ENCODE assay signal across 9 mouse cellular contexts in the genomic region with DNA sequence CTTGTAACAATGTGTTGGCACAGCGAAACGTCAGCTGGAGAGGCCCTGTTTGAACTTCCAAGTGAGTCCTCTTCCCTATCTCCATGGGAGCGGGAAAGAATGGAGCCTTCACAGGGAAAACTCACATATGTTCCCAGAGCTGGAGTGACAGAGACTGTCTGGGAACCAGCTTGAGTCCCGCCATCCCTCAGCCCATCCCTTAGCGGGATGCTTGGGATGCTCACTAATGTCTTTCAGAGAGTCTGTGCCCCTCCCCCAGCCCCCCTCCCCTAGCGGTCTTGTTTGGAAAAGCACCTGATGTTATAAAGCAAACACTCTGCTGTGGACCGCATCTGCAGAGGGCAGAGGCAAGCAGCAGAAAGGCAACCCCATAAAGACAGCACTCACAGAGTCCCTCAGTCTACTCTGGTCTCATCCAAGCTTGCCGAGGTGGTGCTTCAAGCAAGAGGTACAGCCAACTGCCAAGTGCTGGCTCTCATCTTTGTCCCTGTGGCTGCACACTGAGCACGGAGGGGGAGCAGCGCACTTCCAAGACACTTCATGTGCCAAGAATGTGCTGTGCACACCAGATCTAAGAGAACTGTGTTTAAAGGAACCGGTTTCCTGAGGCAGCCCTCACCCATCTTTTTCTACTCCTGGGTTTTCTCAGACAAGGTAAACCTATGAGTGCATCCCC. TPM values are rescaled to one million over a fixed set of nuclear protein-coding genes. Genes with fewer than 3 reads are reported as not detected.
A peak's percentile ranks its signal among the peaks of the same experiment; 100 is the strongest.
DNase-seq lines count a peak whose midpoint lies in the region; ATAC-seq and TF ChIP-seq lines count a peak whose summit lies in the region.
"Had no signal": no experiment of that assay in that cellular context is flagged by ENCODE, and none has a peak within 500 bp of the region (broad histone marks: within the 10 kb centered on the region; RNA-seq: fewer than 3 reads in every experiment).

No protein-coding gene starts in this region.

- no peaks in the 10 kb centered on the region for H3K36me3 ChIP-seq in intestine, embryonic 15.5 days
- no peaks in the 10 kb centered on the region for H3K36me3 ChIP-seq in neural tube, embryonic 12.5 days

- WGBS in intestine, embryonic 15.5 days: 40% methylated on average over 11 of the region's 11 CpGs
- WGBS in neural tube, embryonic 12.5 days: 44% methylated on average over 11 of the region's 11 CpGs

- H3K9me3 ChIP-seq in intestine, embryonic 15.5 days: no peaks in the 10 kb centered on the region
- no peaks in the 10 kb centered on the region for H3K9me3 ChIP-seq in neural tube, embryonic 12.5 days

- peak overlapping the region; percentile 2; the same call in 1 of the 2 replicates for H3K4me3 ChIP-seq in left cerebral cortex, adult 2 months
- no peak overlapping the region for H3K4me3 ChIP-seq in intestine, embryonic 15.5 days (replicated peaks)
- H3K4me3 ChIP-seq in neural tube, embryonic 12.5 days: no peak overlapping the region

- H3K4me2 ChIP-seq in intestine, embryonic 15.5 days (replicated peaks): peak overlapping the region; percentile 31
- peak overlapping the region; percentile 18; the same call in 1 of the 2 replicates for H3K4me2 ChIP-seq in neural tube, embryonic 12.5 days (replicated peaks)

- no peak for ATAC-seq in intestine, embryonic 15.5 days
- ATAC-seq in neural tube, embryonic 12.5 days (ENCODE audit: low FRiP score, low read depth): no peak
- ATAC-seq in inflammation-experienced regulatory T-cells, adult 6 months: no peak
- no peak for ATAC-seq in erythroblast, adult 5-6 weeks (replicated peaks; ENCODE audit: low FRiP score, poor library complexity, severe bottlenecking)
- ATAC-seq in frontal cortex, adult (ENCODE audit: low TSS enrichment): no peak

- H3K27me3 ChIP-seq in intestine, embryonic 15.5 days (replicated peaks): peaks cover 6% of the 10 kb centered on the region; the same call in 1 of the 2 replicates
- H3K27me3 ChIP-seq in neural tube, embryonic 12.5 days (replicated peaks): no peaks in the 10 kb centered on the region; the same call in 1 of the 2 replicates

- no peak for DNase-seq in left cerebral cortex, adult 2 months (ENCODE audit: extremely low spot score in 1 of 2, low spot score in 2 of 2)
- DNase-seq in left cerebral cortex, adult 8-10 months (ENCODE audit: low spot score in 2 of 2): no peak
- DNase-seq in embryo, embryonic 11 days: peak; percentile 34

- H3K4me1 ChIP-seq in intestine, embryonic 15.5 days (replicated peaks): peaks cover 40% of the 10 kb centered on the region
- peaks cover 13% of the 10 kb centered on the region for H3K4me1 ChIP-seq in neural tube, embryonic 12.5 days

- no peak overlapping the region for H3K9ac ChIP-seq in intestine, embryonic 15.5 days
- no peak overlapping the region for H3K9ac ChIP-seq in neural tube, embryonic 12.5 days

- intact Hi-C loops in left cerebral cortex, adult 2 months (cut with DNase I): no loop called here

- no peak overlapping the region for H3K27ac ChIP-seq in left cerebral cortex, adult 2 months
- H3K27ac ChIP-seq in intestine, embryonic 15.5 days: 0 out of 2 replicates have a peak overlapping the region, but pooled peaks have one; percentile 19
- no peak overlapping the region for H3K27ac ChIP-seq in neural tube, embryonic 12.5 days

- peak; percentile 36 for TF ChIP-seq CTCF in left cerebral cortex, adult 2 months (IDR thresholded peaks at IDR 0.05)

RNA-seq across cellular contexts. Expression of a gene that starts 3.0 kb away (rescaled TPM):
- 10 to 100 TPM; 39.3 to 39.7 TPM for total RNA-seq in left cerebral cortex, adult 2 months (2021)
- 10 to 100 TPM; 37.3 to 41.7 (median 41.3) TPM for total RNA-seq in left cerebral cortex, adult 8-10 months (2022)
- 9.6 and 10.8 TPM in 2 replicates for polyA plus RNA-seq in intestine, embryonic 15.5 days (2015; fragmentation: Nextera tagmentation; extraction: Ambion mirVana)
- 11.0 and 12.1 TPM in 2 replicates for polyA plus RNA-seq in neural tube, embryonic 12.5 days (2016; fragmentation: Nextera tagmentation; extraction: Ambion mirVana)
- 1 to 10 TPM in 2 of 3 experiments, not detected in 1; 2.9 to 3.9 TPM for polyA plus RNA-seq in inflammation-experienced regulatory T-cells, adult 6 months (2017; shearing (Covaris generic))
- not detected in 2 replicates for total RNA-seq in erythroblast, adult 5-6 weeks (2015; ENCODE audit: low replicate concordance)
- total RNA-seq in erythroblast, adult 5-6 weeks (2017; ENCODE audit: low replicate concordance): not detected in 2 replicates
- total RNA-seq: MEL had no signal

Comparison
In these comparisons a context has a peak if more than half of its experiments do, and no peak if none do; other contexts are left out.
1. RNA of a gene that starts 3.0 kb away (total RNA-seq): 37.3 to 41.7 TPM in left cerebral cortex, adult 8-10 months and 39.3 to 39.7 TPM in left cerebral cortex, adult 2 months; not detected in erythroblast, adult 5-6 weeks; every median in the first group is over 10 times any median in the second.